Mouse (Mus musculus): ENCODE measurements around the gene Mphosph9. TPM values are rescaled to one million over a fixed set of nuclear protein-coding genes. Genes with fewer than 3 reads are reported as not detected.
"Not testable (repeated sequence)": the region's sequence is repeated elsewhere in the genome, so short reads cannot be mapped to it uniquely, and the experiment has no call there.

Mphosph9 gene
- total and polyA plus RNA-seq, 2 experiments = 1.1 to 2.3 TPM

- no peak for DNase-seq (ENCODE audit: extremely low read depth, low read depth, low spot score)
- WGBS = 81% methylated on average over 4 of the region's 4 CpGs
These were observed 27.6 kb downstream of the Mphosph9 start for GRCm38 (mm10) chr5:124300132-124300531.

GRCm38 (mm10) chr5:124299307-124299706 is 28.5 kb downstream of the Mphosph9 start:
- H3K27ac ChIP-seq (replicated peaks; ENCODE audit: insufficient read depth, low read depth, low read length); H3K4me3 ChIP-seq (ENCODE audit: insufficient read depth, low read depth, low read length); H3K79me2 ChIP-seq (ENCODE audit: control insufficient read depth, insufficient read depth, low read length); H3K27me3 ChIP-seq (ENCODE audit: control insufficient read depth, insufficient read depth, low read length); H3K9ac ChIP-seq (ENCODE audit: low read depth, low read length); H3K36me3 ChIP-seq (ENCODE audit: control insufficient read depth, insufficient read depth, low read length); H3K4me1 ChIP-seq (ENCODE audit: control insufficient read depth, insufficient read depth, low read length): not testable (repeated sequence)
- WGBS = 49% methylated on average over 4 of the region's 4 CpGs
- peak; percentile 65 for TF ChIP-seq CTCF (IDR thresholded peaks at IDR 0.05; ENCODE audit: low read depth, low read length)
- peak; percentile 39 for DNase-seq (ENCODE audit: extremely low read depth, low read depth, low spot score)

More at GRCm38 (mm10) chr5:124300132-124300531, 27.6 kb downstream of the Mphosph9 start:
- no peak overlapping the region for H3K9ac ChIP-seq (ENCODE audit: low read depth, low read length)
- H3K4me1 ChIP-seq (ENCODE audit: control insufficient read depth, insufficient read depth, low read length) = no peaks in the 10 kb centered on the region
- H3K27me3 ChIP-seq (ENCODE audit: control insufficient read depth, insufficient read depth, low read length) = no peaks in the 10 kb centered on the region
- peaks cover 3% of the 10 kb centered on the region; the same call in 1 of the 2 replicates for H3K36me3 ChIP-seq (ENCODE audit: control insufficient read depth, insufficient read depth, low read length)
- no peaks in the 10 kb centered on the region for H3K79me2 ChIP-seq (ENCODE audit: control insufficient read depth, insufficient read depth, low read length)
- H3K27ac ChIP-seq (replicated peaks; ENCODE audit: insufficient read depth, low read depth, low read length) = no peak overlapping the region
- no peak overlapping the region for H3K4me3 ChIP-seq (ENCODE audit: insufficient read depth, low read depth, low read length)
- no peak for TF ChIP-seq CTCF (IDR thresholded peaks at IDR 0.05; ENCODE audit: low read depth, low read length)
- no peak for TF ChIP-seq POLR2A (IDR thresholded peaks at IDR 0.05; ENCODE audit: extremely low read depth, insufficient read depth, low read length)

- WGBS = 81% methylated on average over 4 of the region's 4 CpGs
- no peak for TF ChIP-seq CTCF (IDR thresholded peaks at IDR 0.05; ENCODE audit: low read depth, low read length)
- no peak for TF ChIP-seq POLR2A (IDR thresholded peaks at IDR 0.05; ENCODE audit: extremely low read depth, insufficient read depth, low read length)
- no peak overlapping the region for H3K9ac ChIP-seq (ENCODE audit: low read depth, low read length)
- no peak for DNase-seq (ENCODE audit: extremely low read depth, low read depth, low spot score)
- no peak overlapping the region for H3K4me3 ChIP-seq (ENCODE audit: insufficient read depth, low read depth, low read length)
- no peaks in the 10 kb centered on the region for H3K79me2 ChIP-seq (ENCODE audit: control insufficient read depth, insufficient read depth, low read length)
- H3K27ac ChIP-seq (replicated peaks; ENCODE audit: insufficient read depth, low read depth, low read length) = no peak overlapping the region
- H3K36me3 ChIP-seq (ENCODE audit: control insufficient read depth, insufficient read depth, low read length) = peaks cover 3% of the 10 kb centered on the region; the same call in 1 of the 2 replicates
- H3K27me3 ChIP-seq (ENCODE audit: control insufficient read depth, insufficient read depth, low read length) = no peaks in the 10 kb centered on the region
- peaks cover 4% of the 10 kb centered on the region for H3K4me1 ChIP-seq (ENCODE audit: control insufficient read depth, insufficient read depth, low read length)
These were observed 31.3 kb downstream of the Mphosph9 start for GRCm38 (mm10) chr5:124296475-124296874.

- H3K36me3 ChIP-seq (ENCODE audit: control insufficient read depth, insufficient read depth, low read length) = peaks cover 3% of the 10 kb centered on the region; the same call in 1 of the 2 replicates
- H3K27ac ChIP-seq (replicated peaks; ENCODE audit: insufficient read depth, low read depth, low read length) = no peak overlapping the region
- peaks cover 4% of the 10 kb centered on the region for H3K4me1 ChIP-seq (ENCODE audit: control insufficient read depth, insufficient read depth, low read length)
- 93% methylated on average over 5 of the region's 5 CpGs for WGBS
- no peak for DNase-seq (ENCODE audit: extremely low read depth, low read depth, low spot score)
- no peaks in the 10 kb centered on the region for H3K79me2 ChIP-seq (ENCODE audit: control insufficient read depth, insufficient read depth, low read length)
- H3K27me3 ChIP-seq (ENCODE audit: control insufficient read depth, insufficient read depth, low read length) = no peaks in the 10 kb centered on the region
- TF ChIP-seq POLR2A (IDR thresholded peaks at IDR 0.05; ENCODE audit: extremely low read depth, insufficient read depth, low read length) (no peak), CTCF (IDR thresholded peaks at IDR 0.05; ENCODE audit: low read depth, low read length) (no peak)
- no peak overlapping the region for H3K4me3 ChIP-seq (ENCODE audit: insufficient read depth, low read depth, low read length)
- no peak overlapping the region for H3K9ac ChIP-seq (ENCODE audit: low read depth, low read length)
These were observed 33.8 kb downstream of the Mphosph9 start for GRCm38 (mm10) chr5:124293967-124294366.

GRCm38 (mm10) chr5:124290216-124290615 is 37.6 kb downstream of the Mphosph9 start:
- Histone ChIP-seq H3K36me3 (ENCODE audit: control insufficient read depth, insufficient read depth, low read length) (peaks cover 4% of the 10 kb centered on the region), H3K9ac (ENCODE audit: low read depth, low read length) (no peak overlapping the region), H3K27me3 (ENCODE audit: control insufficient read depth, insufficient read depth, low read length) (no peaks in the 10 kb centered on the region), H3K27ac (replicated peaks; ENCODE audit: insufficient read depth, low read depth, low read length) (no peak overlapping the region), H3K4me1 (ENCODE audit: control insufficient read depth, insufficient read depth, low read length) (peaks cover 4% of the 10 kb centered on the region), H3K79me2 (ENCODE audit: control insufficient read depth, insufficient read depth, low read length) (no peaks in the 10 kb centered on the region), H3K4me3 (ENCODE audit: insufficient read depth, low read depth, low read length) (no peak overlapping the region)
- WGBS = 91% methylated on average over 4 of the region's 4 CpGs
- DNase-seq (ENCODE audit: extremely low read depth, low read depth, low spot score) = no peak
- TF ChIP-seq POLR2A (IDR thresholded peaks at IDR 0.05; ENCODE audit: extremely low read depth, insufficient read depth, low read length) (no peak), CTCF (IDR thresholded peaks at IDR 0.05; ENCODE audit: low read depth, low read length) (no peak)

- H3K27ac ChIP-seq (replicated peaks; ENCODE audit: insufficient read depth, low read depth, low read length) = no peak overlapping the region
- H3K79me2 ChIP-seq (ENCODE audit: control insufficient read depth, insufficient read depth, low read length) = no peaks in the 10 kb centered on the region
- TF ChIP-seq POLR2A (IDR thresholded peaks at IDR 0.05; ENCODE audit: extremely low read depth, insufficient read depth, low read length) = no peak
- TF ChIP-seq CTCF (IDR thresholded peaks at IDR 0.05; ENCODE audit: low read depth, low read length) = no peak
- peaks cover 5% of the 10 kb centered on the region for H3K4me1 ChIP-seq (ENCODE audit: control insufficient read depth, insufficient read depth, low read length)
- peaks cover 4% of the 10 kb centered on the region for H3K36me3 ChIP-seq (ENCODE audit: control insufficient read depth, insufficient read depth, low read length)
- H3K9ac ChIP-seq (ENCODE audit: low read depth, low read length) = no peak overlapping the region
- DNase-seq (ENCODE audit: extremely low read depth, low read depth, low spot score) = no peak
- WGBS = 97% methylated on average over 6 of the region's 6 CpGs
- no peaks in the 10 kb centered on the region for H3K27me3 ChIP-seq (ENCODE audit: control insufficient read depth, insufficient read depth, low read length)
- no peak overlapping the region for H3K4me3 ChIP-seq (ENCODE audit: insufficient read depth, low read depth, low read length)
These were observed 40.0 kb downstream of the Mphosph9 start for GRCm38 (mm10) chr5:124287616-124288247.

Data from liver, adult 2 months (tissue).